Mouse (Mus musculus) CH12.LX (cell line): ENCODE measurements around the gene Smcr8. TPM values are rescaled to one million over a fixed set of nuclear protein-coding genes. Genes with fewer than 3 reads are reported as not detected.

Source experiments
- DNase-seq: peaks from one replicate; pipeline ENCODE4 v3.0.0-alpha.2; 2013; ENCODE audit errors: extremely low read depth
- H3K27ac ChIP-seq: 2 replicates; pipeline ENCODE4 v1.5.1; 2012; ENCODE audit warnings: low read depth, mild to moderate bottlenecking, control low read depth, moderate library complexity; ENCODE audit not compliant: insufficient read depth
- H3K27me3 ChIP-seq: replicated peaks from 2 replicates; pipeline ENCODE3; 2012; ENCODE audit warnings: inconsistent platforms
- H3K36me3 ChIP-seq, 2 experiments: replicated peaks in 1 of 2; 2 replicates each; pipeline versions ENCODE3 to v1.6.1; 2012; ENCODE audit warnings: inconsistent platforms in 1 of 2, low read length in 1 of 2, mild to moderate bottlenecking in 1 of 2, mixed read lengths in 1 of 2, moderate library complexity in 1 of 2; ENCODE audit not compliant: control insufficient read depth in 1 of 2, insufficient read depth in 1 of 2
- H3K4me1 ChIP-seq, 2 experiments: 2 replicates each; pipeline ENCODE4 v1.6.1; 2012; ENCODE audit warnings: inconsistent platforms in 1 of 2, moderate library complexity in 1 of 2; ENCODE audit not compliant: insufficient read depth in 2 of 2, control insufficient read depth in 1 of 2
- H3K4me2 ChIP-seq: 2 replicates; pipeline ENCODE4 v1.6.1; 2012; ENCODE audit warnings: low read depth, mild to moderate bottlenecking, control low read depth; ENCODE audit not compliant: poor library complexity, insufficient read depth, severe bottlenecking
- H3K4me3 ChIP-seq, 3 experiments: fragments of 150-350 bp in 1 of 3; sonication (generic) in 1 of 3; replicated peaks in 1 of 3; 2 replicates each; pipeline versions ENCODE3 to v1.5.1; 2011 to 2012; ENCODE audit warnings: low read depth in 2 of 3, low read length in 2 of 3, mild to moderate bottlenecking in 2 of 3, moderate library complexity in 2 of 3, control low read depth in 1 of 3, improper control_type of control experiment in 1 of 3, inconsistent platforms in 1 of 3, mixed read lengths in 1 of 3; ENCODE audit not compliant: poor library complexity in 1 of 3
- H3K79me2 ChIP-seq: replicated peaks from 2 replicates; pipeline ENCODE4 v1.6.1; 2012; ENCODE audit warnings: mild to moderate bottlenecking, moderate library complexity; ENCODE audit not compliant: control insufficient read depth, poor library complexity, insufficient read depth, severe bottlenecking; ENCODE audit errors: extremely low read depth
- H3K9ac ChIP-seq: 2 replicates; pipeline ENCODE4 v1.6.1; 2012; ENCODE audit warnings: low read depth, mild to moderate bottlenecking, control low read depth, moderate library complexity; ENCODE audit not compliant: insufficient read depth
- H3K9me3 ChIP-seq: replicated peaks from 2 replicates; pipeline ENCODE3; 2012; ENCODE audit warnings: low read length, inconsistent platforms, mixed read lengths
- CHD1 ChIP-seq: IDR thresholded peaks from 2 replicates; pipeline ENCODE4 v1.6.1; 2012; ENCODE audit warnings: low read depth, low read length, improper control_type of control experiment, inconsistent platforms
- CHD2 ChIP-seq: IDR thresholded peaks from 2 replicates; pipeline ENCODE4 v1.6.1; 2011; ENCODE audit warnings: low read length, improper control_type of control experiment
- GABPA ChIP-seq: IDR thresholded peaks from 2 replicates; pipeline ENCODE4 v1.6.1; 2012; ENCODE audit warnings: low read depth, low read length, improper control_type of control experiment, inconsistent platforms; ENCODE audit not compliant: insufficient replicate concordance
- HCFC1 ChIP-seq: IDR thresholded peaks from 2 replicates; pipeline ENCODE4 v1.6.1; 2012; ENCODE audit warnings: low read depth, mild to moderate bottlenecking, inconsistent platforms, low read length, improper control_type of control experiment
- IRF4 ChIP-seq: IDR thresholded peaks from 2 replicates; pipeline ENCODE4 v1.6.1; 2014; ENCODE audit warnings: low read depth, mild to moderate bottlenecking, inconsistent platforms, low read length, improper control_type of control experiment
- JUN ChIP-seq: IDR thresholded peaks from 2 replicates; pipeline ENCODE4 v1.6.1; 2011; ENCODE audit warnings: low read depth, mild to moderate bottlenecking, low read length, improper control_type of control experiment, moderate library complexity; ENCODE audit not compliant: insufficient read depth
- KAT2A ChIP-seq: IDR thresholded peaks from 2 replicates; pipeline ENCODE4 v1.6.1; 2012; ENCODE audit warnings: low read length, improper control_type of control experiment, inconsistent platforms; ENCODE audit not compliant: insufficient replicate concordance
- MAFK ChIP-seq: IDR thresholded peaks from 2 replicates; pipeline ENCODE4 v1.6.1; 2011; ENCODE audit warnings: low read length, improper control_type of control experiment; ENCODE audit not compliant: insufficient replicate concordance
- MAX ChIP-seq: IDR thresholded peaks from 2 replicates; pipeline ENCODE4 v1.6.1; 2011; ENCODE audit warnings: low read length, improper control_type of control experiment
- MAZ ChIP-seq: IDR thresholded peaks from 2 replicates; pipeline ENCODE4 v1.6.1; 2012; ENCODE audit warnings: low read depth, mild to moderate bottlenecking, inconsistent platforms, low read length, improper control_type of control experiment, moderate library complexity
- MEF2A ChIP-seq: IDR thresholded peaks from 2 replicates; pipeline ENCODE4 v1.6.1; 2014; ENCODE audit warnings: low read depth, mild to moderate bottlenecking, inconsistent platforms, low read length, improper control_type of control experiment, borderline replicate concordance
- PAX5 ChIP-seq: IDR thresholded peaks from 2 replicates; pipeline ENCODE4 v1.6.1; 2012; ENCODE audit warnings: low read length, inconsistent platforms, mixed read lengths
- POLR2AphosphoS2 ChIP-seq: IDR thresholded peaks from 2 replicates; pipeline ENCODE4 v1.6.1; 2011; ENCODE audit warnings: low read depth, low read length, improper control_type of control experiment
- SIN3A ChIP-seq: IDR thresholded peaks from 2 replicates; pipeline ENCODE4 v1.6.1; 2012; ENCODE audit warnings: low read length, improper control_type of control experiment, inconsistent platforms
- ZC3H11A ChIP-seq: IDR thresholded peaks from 2 replicates; pipeline ENCODE4 v1.6.1; 2012; ENCODE audit warnings: low read depth, mild to moderate bottlenecking, inconsistent platforms, low read length, improper control_type of control experiment
- ZKSCAN1 ChIP-seq: IDR thresholded peaks from 2 replicates; pipeline ENCODE4 v1.6.1; 2012; ENCODE audit warnings: low read depth, inconsistent platforms, low read length, improper control_type of control experiment, borderline replicate concordance
- ZMIZ1 ChIP-seq: IDR thresholded peaks from 2 replicates; pipeline ENCODE4 v1.6.1; 2012; ENCODE audit warnings: low read depth, mild to moderate bottlenecking, inconsistent platforms, low read length, improper control_type of control experiment
- ZNF384 ChIP-seq: IDR thresholded peaks from 2 replicates; pipeline ENCODE4 v1.6.1; 2012; ENCODE audit warnings: low read depth, low read length, improper control_type of control experiment, inconsistent platforms
- dilution Hi-C: fragments of 300-500 bp; cut with MboI; formaldehyde crosslinking; loops from 2 replicates; pipeline ENCODE4 v1.14.3; 2020; ENCODE audit warnings: low sequenced_read_pairs; ENCODE audit not compliant: extremely low pct_unique_long_range_greater_than_20kb, extremely low pct_ligation_motif_present
- in situ Hi-C: fragments of 300-500 bp; cut with MboI; formaldehyde crosslinking; loops from 3 replicates; pipeline ENCODE4 v1.14.3; 2019; ENCODE audit warnings: low sequenced_read_pairs, low pct_ligation_motif_present, low pct_unique_long_range_greater_than_20kb, mixed read lengths
- polyA plus RNA-seq: library from polyadenylated mRNA; unstranded; fragments of >175 nt; gene quantifications from 2 replicates; pipeline ENCODE4 v1.2.1, GENCODE M21; 2012; ENCODE audit warnings: low read depth; ENCODE audit not compliant: insufficient read length
- total RNA-seq, 2 experiments: library from RNA; depleted of rRNA; stranded (reverse); fragments of 300-350 nt in 1 of 2; fragments of >200 nt in 1 of 2; gene quantifications; 2 replicates each; pipeline ENCODE4 v1.2.3; 2012 to 2014

Gene Smcr8
- total and polyA plus RNA-seq, 3 experiments: 11.0 to 27.5 (median 22.4) TPM

GRCm38 (mm10) chr11:60737450-60737849 lies 39.9 kb upstream of the Smcr8 start:
- Histone ChIP-seq H3K79me2 (no peaks in the 10 kb centered on the region), H3K27me3 (no peaks in the 10 kb centered on the region), H3K4me1 (peaks cover 2 to 8% of the 10 kb centered on the region in 2 experiments; a peak in 3 of 4 replicates), H3K9me3 (peaks cover 5% of the 10 kb centered on the region), H3K9ac (no peak overlapping the region), H3K27ac (no peak overlapping the region), H3K36me3 (peaks cover 51 to 85% of the 10 kb centered on the region in 2 experiments), H3K4me3 (no peak overlapping the region), H3K4me2 (no peak overlapping the region)
- dilution Hi-C loops: no loop called here
- in situ Hi-C loops: no loop called here
- no peak for DNase-seq
- TF ChIP-seq MAX: no peak
- TF ChIP-seq HCFC1: no peak
- no peak for TF ChIP-seq POLR2AphosphoS2
- TF ChIP-seq ZNF384: no peak
- no peak for TF ChIP-seq ZKSCAN1

- Histone ChIP-seq H3K27ac (no peak overlapping the region), H3K9ac (no peak overlapping the region), H3K4me3 (no peak overlapping the region), H3K36me3 (peaks cover 70 to 88% of the 10 kb centered on the region in 2 experiments), H3K79me2 (no peaks in the 10 kb centered on the region), H3K27me3 (no peaks in the 10 kb centered on the region), H3K4me1 (no peaks in the 10 kb centered on the region), H3K9me3 (peaks cover 5% of the 10 kb centered on the region), H3K4me2 (no peak overlapping the region)
- no peak for DNase-seq
- in situ Hi-C loops: no loop called here
- TF ChIP-seq MAZ: no peak
- TF ChIP-seq ZNF384: no peak
- no peak for TF ChIP-seq ZKSCAN1
- no peak for TF ChIP-seq IRF4
- TF ChIP-seq CHD2: no peak
- no peak for TF ChIP-seq GABPA
- no peak for TF ChIP-seq SIN3A
- no peak for TF ChIP-seq MAFK
- TF ChIP-seq CHD1: no peak
- TF ChIP-seq JUN: no peak
- TF ChIP-seq ZC3H11A: no peak
- TF ChIP-seq MEF2A: no peak
- TF ChIP-seq PAX5: no peak
- no peak for TF ChIP-seq KAT2A
- TF ChIP-seq ZMIZ1: no peak
- no peak for TF ChIP-seq HCFC1
- dilution Hi-C loops: no loop called here
Observed at GRCm38 (mm10) chr11:60740321-60740720, 37.0 kb upstream of the Smcr8 start.
